Mouse (Mus musculus): Measurements from ENCODE around the gene Mboat2. TPM values are rescaled to one million over a fixed set of nuclear protein-coding genes. Genes with fewer than 3 reads are reported as not detected.

Mboat2 gene
- polyA plus RNA-seq, 1 experiment from 2014 or later: 51.7 TPM

GRCm38 (mm10) chr12:24933206-24933775, 102.6 kb downstream of the Mboat2 start:
- Histone ChIP-seq H3K9me3 (ENCODE audit: control insufficient read depth, low read length) (no peaks in the 10 kb centered on the region), H3K4me1 (ENCODE audit: control insufficient read depth, insufficient read depth, low read length) (no peaks in the 10 kb centered on the region), H3K27me3 (ENCODE audit: control insufficient read depth, insufficient read depth, low read length) (no peaks in the 10 kb centered on the region), H3K4me2 (ENCODE audit: low read depth, severe bottlenecking) (no peak overlapping the region), H3K4me3 (ENCODE audit: low read depth, low read length) (no peak overlapping the region), H3K9ac (ENCODE audit: low read length) (no peak overlapping the region), H3K27ac (replicated peaks; ENCODE audit: low read depth, low read length) (no peak overlapping the region), H3K36me3 (ENCODE audit: control insufficient read depth, insufficient read depth, low read length) (no peaks in the 10 kb centered on the region; the same call in 1 of the 2 replicates)
- DNase-seq (ENCODE audit: low spot score) (no peak), ATAC-seq (ENCODE audit: insufficient number of reproducible peaks, low FRiP score, low TSS enrichment, low read depth) (no peak)
- 100% methylated on average over 1 of the region's 1 CpGs for WGBS

- Histone ChIP-seq H3K27ac (replicated peaks; ENCODE audit: low read depth, low read length) (no peak overlapping the region), H3K27me3 (ENCODE audit: control insufficient read depth, insufficient read depth, low read length) (no peaks in the 10 kb centered on the region), H3K4me2 (ENCODE audit: low read depth, severe bottlenecking) (no peak overlapping the region), H3K4me1 (ENCODE audit: control insufficient read depth, insufficient read depth, low read length) (no peaks in the 10 kb centered on the region), H3K4me3 (ENCODE audit: low read depth, low read length) (no peak overlapping the region), H3K9me3 (ENCODE audit: control insufficient read depth, low read length) (no peaks in the 10 kb centered on the region), H3K36me3 (ENCODE audit: control insufficient read depth, insufficient read depth, low read length) (no peaks in the 10 kb centered on the region; the same call in 1 of the 2 replicates), H3K9ac (ENCODE audit: low read length) (no peak overlapping the region)
- WGBS: 93% methylated on average over 3 of the region's 3 CpGs
- no peak for ATAC-seq (ENCODE audit: insufficient number of reproducible peaks, low FRiP score, low TSS enrichment, low read depth)
- DNase-seq (ENCODE audit: low spot score): no peak
Measured at GRCm38 (mm10) chr12:24933996-24934395, 103.3 kb downstream of the Mboat2 start.

- no peaks in the 10 kb centered on the region for H3K9me3 ChIP-seq (ENCODE audit: control insufficient read depth, low read length)
- H3K4me1 ChIP-seq (ENCODE audit: control insufficient read depth, insufficient read depth, low read length): no peaks in the 10 kb centered on the region
- H3K27me3 ChIP-seq (ENCODE audit: control insufficient read depth, insufficient read depth, low read length): no peaks in the 10 kb centered on the region
- H3K4me2 ChIP-seq (ENCODE audit: low read depth, severe bottlenecking): no peak overlapping the region
- WGBS: 62% methylated on average over 1 of the region's 1 CpGs
- DNase-seq (ENCODE audit: low spot score) (no peak), ATAC-seq (ENCODE audit: insufficient number of reproducible peaks, low FRiP score, low TSS enrichment, low read depth) (no peak)
- H3K9ac ChIP-seq (ENCODE audit: low read length): no peak overlapping the region
- no peaks in the 10 kb centered on the region; the same call in 1 of the 2 replicates for H3K36me3 ChIP-seq (ENCODE audit: control insufficient read depth, insufficient read depth, low read length)
- no peak overlapping the region for H3K4me3 ChIP-seq (ENCODE audit: low read depth, low read length)
- H3K27ac ChIP-seq (replicated peaks; ENCODE audit: low read depth, low read length): no peak overlapping the region
Measured at GRCm38 (mm10) chr12:24936281-24936680, 105.6 kb downstream of the Mboat2 start.

DNA sequence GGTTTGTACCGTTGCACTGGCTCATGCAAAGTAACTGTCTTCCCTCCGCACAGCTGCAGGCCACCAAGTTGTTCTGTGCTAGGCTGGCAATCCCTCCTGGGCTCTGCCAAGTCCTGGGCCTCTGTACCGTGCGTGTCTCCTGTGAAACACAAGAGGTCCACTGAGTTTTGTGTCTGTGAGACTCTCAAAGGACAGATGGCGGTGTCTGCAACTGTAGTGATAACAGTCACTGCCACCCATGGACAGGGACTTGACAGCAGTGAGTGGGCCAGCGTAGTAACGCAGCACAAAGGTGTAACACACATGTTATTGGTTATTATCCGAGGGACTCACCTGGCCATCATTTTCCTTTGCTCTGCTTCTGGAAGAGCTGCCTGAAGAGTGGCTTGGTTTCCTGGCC, 108.7 kb downstream of the Mboat2 start:
- Histone ChIP-seq H3K4me1 (ENCODE audit: control insufficient read depth, insufficient read depth, low read length) (no peaks in the 10 kb centered on the region), H3K9ac (ENCODE audit: low read length) (no peak overlapping the region), H3K4me3 (ENCODE audit: low read depth, low read length) (no peak overlapping the region), H3K27ac (replicated peaks; ENCODE audit: low read depth, low read length) (no peak overlapping the region), H3K36me3 (ENCODE audit: control insufficient read depth, insufficient read depth, low read length) (peaks cover 2% of the 10 kb centered on the region; the same call in 1 of the 2 replicates), H3K27me3 (ENCODE audit: control insufficient read depth, insufficient read depth, low read length) (no peaks in the 10 kb centered on the region; the same call in 1 of the 2 replicates), H3K9me3 (ENCODE audit: control insufficient read depth, low read length) (no peaks in the 10 kb centered on the region), H3K4me2 (ENCODE audit: low read depth, severe bottlenecking) (no peak overlapping the region)
- DNase-seq (ENCODE audit: low spot score) (no peak), ATAC-seq (ENCODE audit: insufficient number of reproducible peaks, low FRiP score, low TSS enrichment, low read depth) (no peak)
- 88% methylated on average over 8 of the region's 8 CpGs for WGBS

DNA sequence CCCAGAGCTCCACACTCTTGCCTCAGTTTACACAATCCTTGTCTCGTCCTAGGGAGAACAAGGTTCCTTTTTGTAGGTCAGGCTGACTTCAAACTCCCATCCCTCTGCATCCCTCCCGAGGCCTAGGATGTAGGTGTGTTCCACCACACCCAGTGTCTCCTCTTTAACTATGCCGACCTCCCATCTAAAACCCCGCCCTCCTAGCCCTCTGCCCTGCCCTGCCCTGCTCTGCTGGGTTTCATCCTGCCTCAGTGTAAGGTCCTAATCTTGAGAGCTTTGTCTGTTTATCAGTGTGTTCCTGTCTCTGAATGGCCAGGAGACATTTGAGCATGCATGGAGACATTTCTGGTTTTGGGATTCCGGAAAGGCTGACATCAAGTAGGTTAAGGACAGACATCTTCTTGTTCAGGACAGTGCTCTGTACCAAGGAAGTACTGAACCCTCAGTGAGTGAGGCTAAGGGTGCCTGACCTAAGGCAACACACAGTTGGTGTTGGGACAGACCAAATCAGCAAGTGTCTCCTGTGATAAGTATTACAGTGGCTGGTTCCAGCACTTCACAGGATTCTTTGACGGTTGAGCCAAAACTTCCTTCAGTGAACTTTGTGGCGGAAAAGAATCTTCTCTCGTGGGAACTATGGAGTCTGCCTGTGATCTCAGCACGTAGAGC, 112.1 kb downstream of the Mboat2 start:
- Histone ChIP-seq H3K9ac (ENCODE audit: low read length) (no peak overlapping the region), H3K27me3 (ENCODE audit: control insufficient read depth, insufficient read depth, low read length) (no peaks in the 10 kb centered on the region; the same call in 1 of the 2 replicates), H3K4me3 (ENCODE audit: low read depth, low read length) (no peak overlapping the region), H3K4me2 (ENCODE audit: low read depth, severe bottlenecking) (no peak overlapping the region), H3K36me3 (ENCODE audit: control insufficient read depth, insufficient read depth, low read length) (peaks cover 2% of the 10 kb centered on the region; the same call in 1 of the 2 replicates), H3K9me3 (ENCODE audit: control insufficient read depth, low read length) (no peaks in the 10 kb centered on the region), H3K4me1 (ENCODE audit: control insufficient read depth, insufficient read depth, low read length) (no peaks in the 10 kb centered on the region), H3K27ac (replicated peaks; ENCODE audit: low read depth, low read length) (no peak overlapping the region)
- no peak for ATAC-seq (ENCODE audit: insufficient number of reproducible peaks, low FRiP score, low TSS enrichment, low read depth)
- 87% methylated on average over 9 of the region's 9 CpGs for WGBS
- no peak for DNase-seq (ENCODE audit: low spot score)

DNA sequence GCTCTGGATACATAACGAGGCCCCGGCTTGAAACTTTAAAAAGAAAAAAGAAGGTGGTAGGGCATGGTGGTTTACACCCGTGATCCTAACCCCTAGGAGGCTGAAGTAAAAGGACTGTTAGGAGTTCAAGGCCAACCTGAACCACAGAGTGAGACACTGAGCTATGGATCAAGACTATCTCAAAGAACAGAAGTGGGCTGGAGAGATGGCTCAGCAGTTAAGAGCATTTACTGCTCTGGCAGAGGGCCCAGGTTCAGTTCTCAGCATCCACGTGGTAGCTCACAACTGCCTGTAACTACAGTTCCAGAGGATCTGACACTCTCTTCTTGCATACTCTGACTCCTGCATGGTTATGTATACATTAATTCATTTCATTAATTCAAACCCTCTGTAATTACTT, 112.7 kb downstream of the Mboat2 start:
- ATAC-seq (ENCODE audit: insufficient number of reproducible peaks, low FRiP score, low TSS enrichment, low read depth): no peak
- Histone ChIP-seq H3K27ac (replicated peaks; ENCODE audit: low read depth, low read length) (no peak overlapping the region), H3K27me3 (ENCODE audit: control insufficient read depth, insufficient read depth, low read length) (no peaks in the 10 kb centered on the region; the same call in 1 of the 2 replicates), H3K36me3 (ENCODE audit: control insufficient read depth, insufficient read depth, low read length) (peaks cover 2% of the 10 kb centered on the region; the same call in 1 of the 2 replicates), H3K4me3 (ENCODE audit: low read depth, low read length) (no peak overlapping the region), H3K9me3 (ENCODE audit: control insufficient read depth, low read length) (no peaks in the 10 kb centered on the region), H3K4me2 (ENCODE audit: low read depth, severe bottlenecking) (no peak overlapping the region), H3K9ac (ENCODE audit: low read length) (no peak overlapping the region), H3K4me1 (ENCODE audit: control insufficient read depth, insufficient read depth, low read length) (no peaks in the 10 kb centered on the region)
- 89% methylated on average over 4 of the region's 4 CpGs for WGBS
- DNase-seq (ENCODE audit: low spot score): no peak

GRCm38 (mm10) chr12:24944597-24944996, 113.9 kb downstream of the Mboat2 start:
- ATAC-seq (ENCODE audit: insufficient number of reproducible peaks, low FRiP score, low TSS enrichment, low read depth): no peak
- WGBS: 93% methylated on average over 7 of the region's 7 CpGs
- H3K27ac ChIP-seq (replicated peaks; ENCODE audit: low read depth, low read length): no peak overlapping the region

DNA sequence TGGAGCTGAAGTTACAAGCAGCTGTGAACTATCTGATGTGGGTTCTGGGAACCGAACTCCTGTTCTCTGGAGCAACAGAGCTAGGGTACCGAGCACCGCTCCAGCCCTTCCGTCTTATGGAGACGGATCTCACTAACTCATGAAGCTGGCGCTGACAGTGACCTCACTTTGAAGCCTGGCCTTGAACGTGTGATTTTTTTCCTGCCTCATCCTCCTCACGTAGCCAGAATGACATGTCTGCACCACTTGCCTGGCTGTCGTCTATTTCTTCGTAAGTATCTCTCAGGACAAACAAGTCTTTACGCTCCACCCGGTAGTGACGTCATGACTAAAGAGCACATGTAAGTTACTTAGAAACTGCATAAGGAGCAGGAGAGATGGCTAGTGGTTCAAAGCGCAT, 116.4 kb downstream of the Mboat2 start:
- peaks cover 5% of the 10 kb centered on the region; the same call in 1 of the 2 replicates for H3K36me3 ChIP-seq (ENCODE audit: control insufficient read depth, insufficient read depth, low read length)
- H3K9ac ChIP-seq (ENCODE audit: low read length): no peak overlapping the region
- no peak overlapping the region for H3K4me3 ChIP-seq (ENCODE audit: low read depth, low read length)
- no peak for ATAC-seq (ENCODE audit: insufficient number of reproducible peaks, low FRiP score, low TSS enrichment, low read depth)
- WGBS: 92% methylated on average over 14 of the region's 14 CpGs
- no peaks in the 10 kb centered on the region for H3K9me3 ChIP-seq (ENCODE audit: control insufficient read depth, low read length)
- no peaks in the 10 kb centered on the region; the same call in 1 of the 2 replicates for H3K27me3 ChIP-seq (ENCODE audit: control insufficient read depth, insufficient read depth, low read length)
- no peak for DNase-seq (ENCODE audit: low spot score)
- no peaks in the 10 kb centered on the region for H3K4me1 ChIP-seq (ENCODE audit: control insufficient read depth, insufficient read depth, low read length)
- no peak overlapping the region for H3K27ac ChIP-seq (replicated peaks; ENCODE audit: low read depth, low read length)
- H3K4me2 ChIP-seq (ENCODE audit: low read depth, severe bottlenecking): no peak overlapping the region

More at GRCm38 (mm10) chr12:24944597-24944996, 113.9 kb downstream of the Mboat2 start:
- Histone ChIP-seq H3K4me1 (ENCODE audit: control insufficient read depth, insufficient read depth, low read length) (no peaks in the 10 kb centered on the region), H3K4me3 (ENCODE audit: low read depth, low read length) (no peak overlapping the region), H3K4me2 (ENCODE audit: low read depth, severe bottlenecking) (no peak overlapping the region), H3K27me3 (ENCODE audit: control insufficient read depth, insufficient read depth, low read length) (no peaks in the 10 kb centered on the region; the same call in 1 of the 2 replicates), H3K9ac (ENCODE audit: low read length) (no peak overlapping the region), H3K36me3 (ENCODE audit: control insufficient read depth, insufficient read depth, low read length) (peaks cover 2% of the 10 kb centered on the region; the same call in 1 of the 2 replicates), H3K9me3 (ENCODE audit: control insufficient read depth, low read length) (no peaks in the 10 kb centered on the region)
- no peak for DNase-seq (ENCODE audit: low spot score)
